Mouse (Mus musculus) urinary bladder, postnatal 4 days (tissue): ENCODE results near the gene Cldn10.

Source experiments
- DNase-seq, 2 experiments: peaks; one replicate each; pipeline ENCODE4 v3.0.0; 2021 to 2022; ENCODE audit warnings: low spot score in 2 of 2

Cldn10 gene

DNA sequence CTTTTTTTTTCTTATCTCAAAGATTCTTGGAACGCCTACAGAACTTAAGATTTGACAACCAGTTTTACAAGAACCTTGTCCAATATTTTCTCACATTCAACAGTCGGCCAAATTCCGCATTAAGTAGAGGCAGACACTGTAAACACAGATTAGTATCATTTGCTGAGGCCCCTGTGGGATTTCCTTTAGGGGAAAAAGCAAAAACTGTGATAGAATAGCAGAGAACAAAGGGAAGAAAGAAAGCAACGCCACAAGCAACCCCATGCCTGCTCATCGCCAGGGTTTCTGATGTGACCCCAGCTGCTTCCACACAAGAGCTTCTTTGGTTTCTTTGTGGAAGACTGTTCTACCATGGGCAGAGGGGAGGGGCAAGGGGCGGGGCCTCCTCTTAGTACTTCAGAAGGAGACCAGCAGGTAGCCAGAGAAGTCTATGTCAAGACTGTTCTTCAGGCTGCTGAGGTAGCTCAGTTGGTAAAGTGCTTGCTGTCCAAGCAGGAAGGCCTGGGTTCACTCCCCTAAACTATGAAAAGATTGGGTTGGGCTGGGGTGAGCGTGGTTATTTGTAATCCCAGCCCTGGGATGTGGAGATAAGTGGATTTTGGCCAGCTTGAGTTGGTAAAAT is 39.7 kb downstream of the Cldn10 start:
- no peak for DNase-seq

DNA sequence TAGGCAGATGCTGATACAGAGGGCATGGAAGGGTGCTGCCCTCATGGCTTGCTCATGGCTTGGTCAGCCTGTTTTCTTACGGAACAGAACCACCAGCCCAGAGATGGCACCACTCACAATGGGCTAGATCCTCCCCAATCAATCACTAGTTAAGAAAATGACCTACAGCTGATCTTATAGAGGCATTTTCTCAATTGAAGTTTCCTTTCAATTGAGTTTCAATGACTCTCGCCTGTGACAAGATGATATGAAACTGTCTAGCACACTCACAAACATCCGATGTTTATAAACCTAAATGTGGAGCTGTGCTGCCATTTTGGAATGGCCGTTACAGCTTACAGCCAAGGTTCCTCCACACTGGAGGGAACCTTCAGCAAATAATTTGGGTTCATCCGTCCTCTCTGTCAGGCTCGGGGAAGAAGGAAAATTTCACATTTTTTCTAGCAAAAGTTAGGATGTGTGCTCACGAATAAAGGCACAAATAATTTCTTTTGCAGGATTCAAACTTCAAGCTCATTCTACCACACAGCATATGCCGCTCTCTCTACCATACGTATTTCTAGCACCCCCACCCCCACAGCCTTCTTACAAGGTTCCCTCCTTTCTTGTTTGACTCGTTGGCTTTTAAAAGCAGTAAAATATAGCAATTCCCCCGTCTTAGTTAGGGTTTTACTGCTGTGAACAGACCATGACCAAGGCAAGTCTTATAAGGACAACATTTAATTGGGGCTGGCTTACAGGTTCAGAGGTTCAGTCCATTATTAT is 41.8 kb downstream of the Cldn10 start:
- no peak for DNase-seq

DNA sequence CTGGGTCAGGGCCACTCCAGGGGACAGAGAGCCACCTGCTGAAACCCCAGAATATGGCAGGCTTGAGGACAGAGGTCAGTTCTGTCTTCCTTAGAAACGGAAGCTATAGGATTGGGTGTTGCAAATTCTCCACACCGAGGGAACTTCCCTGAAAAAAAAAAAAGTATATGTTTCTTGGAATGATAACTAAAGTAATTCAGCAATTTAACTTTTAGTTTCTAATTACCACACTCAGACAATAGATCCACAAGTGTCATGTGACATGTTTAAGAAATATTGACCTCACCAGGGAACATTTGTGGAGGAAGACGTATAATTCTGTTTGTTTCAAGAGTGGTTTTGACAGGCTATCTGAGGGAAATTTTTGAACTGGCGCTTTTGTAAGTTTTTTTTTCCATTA is 43.9 kb downstream of the Cldn10 start:
- no peak for DNase-seq

DNA sequence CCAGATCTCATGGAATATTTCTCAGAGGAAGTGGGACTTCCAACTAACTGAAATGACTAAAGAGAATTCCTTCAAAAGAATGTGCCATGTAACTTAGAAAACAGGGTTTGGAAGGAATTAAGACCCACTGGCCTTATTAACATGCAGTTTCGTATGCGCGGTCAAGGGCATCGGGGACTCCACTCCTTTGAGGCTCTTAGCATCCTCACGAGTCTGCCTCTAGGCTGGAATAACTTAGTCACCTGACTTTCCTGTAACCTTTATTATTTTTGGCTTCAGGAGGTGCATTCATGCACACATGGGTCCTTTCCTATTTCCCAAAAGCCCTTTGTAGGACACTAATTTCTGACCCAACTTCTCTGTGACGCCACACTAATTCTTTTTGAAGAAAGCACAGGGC is 45.5 kb downstream of the Cldn10 start:
- DNase-seq, result no peak

DNA sequence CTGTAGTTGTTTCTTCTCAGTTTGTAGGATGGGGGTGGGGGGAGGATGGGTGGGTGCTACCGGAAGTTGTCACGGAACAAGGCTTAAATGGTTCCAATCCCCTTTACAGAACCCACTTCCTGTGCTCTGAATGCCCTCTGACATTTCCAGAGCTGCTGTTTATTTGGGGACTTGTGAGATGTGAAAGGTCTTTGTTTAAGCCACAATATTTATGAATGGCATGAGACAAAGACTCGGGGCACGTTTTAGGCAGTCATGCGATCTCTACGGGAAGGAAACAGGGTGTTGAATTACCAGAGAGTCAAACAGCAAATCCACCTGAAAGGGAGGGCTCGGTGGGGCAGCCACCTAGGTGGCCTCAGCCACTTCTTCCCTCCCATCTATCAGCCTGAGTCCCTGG is 46.6 kb downstream of the Cldn10 start:
- DNase-seq, result no peak

DNA sequence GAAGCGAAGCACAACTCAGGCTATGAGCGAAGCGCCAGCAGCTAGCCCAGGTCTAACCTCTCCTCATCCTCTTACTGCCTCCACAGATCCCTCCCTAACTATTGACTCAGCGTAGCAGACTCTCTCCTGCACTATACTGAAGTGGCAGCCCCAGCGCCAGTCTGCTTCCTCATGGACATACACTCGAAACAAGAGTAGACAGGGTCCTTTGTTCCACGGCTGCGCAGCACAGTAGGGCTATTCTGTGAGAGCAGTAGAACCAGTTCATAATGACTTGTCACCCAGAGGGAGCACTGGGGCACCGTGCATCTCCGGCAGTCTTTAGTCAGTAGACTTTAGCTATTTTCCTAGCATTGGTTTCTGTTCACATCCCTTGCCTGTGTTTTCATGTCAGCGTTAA is 48.4 kb downstream of the Cldn10 start:
- DNase-seq, result no peak

DNA sequence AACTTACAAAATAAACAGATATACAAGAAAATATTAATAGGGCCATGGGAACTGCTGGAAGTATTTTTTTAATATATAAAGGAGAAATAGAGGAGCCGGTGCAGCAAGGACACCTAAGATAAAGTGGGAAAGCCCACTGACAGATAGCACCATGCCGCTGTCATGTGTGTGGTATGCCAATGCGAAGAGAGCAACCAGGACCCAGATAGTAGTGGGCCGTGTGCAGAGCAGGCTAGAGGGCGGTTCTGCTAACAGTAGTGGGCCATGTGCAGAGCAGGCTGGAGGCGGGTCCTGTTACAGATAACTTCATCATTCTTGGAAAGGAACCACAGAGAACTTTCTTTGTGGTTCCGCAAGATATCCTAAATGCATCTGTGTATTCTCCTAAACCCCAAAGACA is 49.0 kb downstream of the Cldn10 start:
- no peak for DNase-seq

DNA sequence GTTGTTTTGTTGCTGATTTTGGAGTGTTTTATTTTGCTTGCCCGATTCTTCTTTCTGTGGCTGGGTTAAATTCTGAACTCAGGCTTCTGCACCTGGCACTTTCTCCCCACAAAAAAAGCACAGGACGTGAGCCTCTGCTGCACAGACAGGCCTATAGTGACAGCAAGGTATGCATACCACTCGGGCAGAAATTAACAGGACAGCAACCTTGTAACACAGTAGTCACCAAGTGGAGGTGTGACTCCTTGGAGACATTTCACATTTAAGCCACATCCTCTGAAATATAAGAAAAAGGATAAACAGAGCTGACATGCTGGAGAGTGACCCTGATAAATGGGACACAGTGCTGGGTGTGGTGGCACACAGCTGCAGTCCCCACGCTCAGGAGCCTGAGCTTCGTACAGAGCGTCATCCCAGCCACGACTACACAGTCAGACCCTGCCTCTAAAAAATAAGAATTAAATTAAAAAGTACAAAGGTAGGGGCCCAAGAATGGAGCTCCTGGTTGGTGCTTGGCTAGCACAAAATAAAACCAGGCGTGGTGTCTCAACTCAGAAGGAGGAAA is 50.9 kb downstream of the Cldn10 start:
- DNase-seq, result no peak

DNA sequence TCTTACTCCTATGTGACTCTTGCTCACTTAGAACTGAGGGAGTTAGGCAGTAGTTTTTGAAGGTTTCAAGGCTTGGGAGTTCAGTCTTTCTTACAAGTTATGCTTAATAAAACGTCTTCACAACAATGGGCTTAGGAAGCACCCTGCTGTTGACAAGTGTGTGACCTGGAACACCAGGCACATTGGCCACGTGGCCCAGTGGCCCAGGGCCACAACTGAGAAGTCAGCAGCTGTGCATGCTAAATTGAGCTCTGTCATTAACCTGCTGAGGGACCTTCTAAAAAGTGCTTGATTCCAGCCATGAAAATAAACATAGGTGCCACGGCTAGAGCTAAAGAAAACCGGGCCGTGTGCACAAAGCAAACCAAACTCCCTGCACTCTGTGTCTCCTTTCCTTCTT is 51.7 kb downstream of the Cldn10 start:
- DNase-seq, result no peak

DNA sequence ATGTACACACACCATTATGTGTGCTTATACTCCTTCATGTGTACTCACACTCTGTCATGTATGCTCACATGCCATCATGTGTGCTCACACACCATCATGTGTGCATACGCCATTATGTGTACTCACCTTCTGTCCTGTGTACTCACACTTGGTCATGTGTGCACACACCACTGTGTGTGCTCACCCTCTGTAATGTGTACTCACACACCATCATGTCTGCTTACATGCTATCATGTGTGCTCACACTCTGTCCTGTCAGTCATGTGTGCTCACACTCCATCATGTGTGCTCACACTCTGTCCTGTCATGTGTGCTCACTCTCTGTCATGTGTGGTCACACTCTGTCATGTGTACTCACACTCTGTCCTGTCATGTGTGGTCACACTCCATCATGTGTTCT is 52.3 kb downstream of the Cldn10 start:
- no peak for DNase-seq

DNA sequence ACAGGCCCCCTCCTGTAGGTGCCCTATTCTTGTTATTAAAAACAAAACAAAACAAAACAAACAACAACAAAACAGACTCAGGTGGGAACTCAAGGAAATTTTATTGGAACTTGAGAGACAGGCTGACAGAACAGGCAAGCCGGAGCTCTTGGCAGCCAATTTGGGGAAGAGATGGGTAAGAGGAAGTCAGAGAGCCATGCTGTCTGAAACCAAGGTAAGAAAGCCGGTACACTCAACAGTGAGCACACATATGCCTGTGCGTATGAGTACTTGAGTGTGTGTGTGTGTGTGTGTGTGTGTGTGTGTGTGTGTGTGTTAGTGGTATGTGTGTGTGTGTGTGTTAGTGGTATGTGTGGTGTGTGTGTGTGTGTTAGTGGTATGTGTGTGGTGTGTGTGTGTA is 54.6 kb downstream of the Cldn10 start:
- DNase-seq, result no peak

DNA sequence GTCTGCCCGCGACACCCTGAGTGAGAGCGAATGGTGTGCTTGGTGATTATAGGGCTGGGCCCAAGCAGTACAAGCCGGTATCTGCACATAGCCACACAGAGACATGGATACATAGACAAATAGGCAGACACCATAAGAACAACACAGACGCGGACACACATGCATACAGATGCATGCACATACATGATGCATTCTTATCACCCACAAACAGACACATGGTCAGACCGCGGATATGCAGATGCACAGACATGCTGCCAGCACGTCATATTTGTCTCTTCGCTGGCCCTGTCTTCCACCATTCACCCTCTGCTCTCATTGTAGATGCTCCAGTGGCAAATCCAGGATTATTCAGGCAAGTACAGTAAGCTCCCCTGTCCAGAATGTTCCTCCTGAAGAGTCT is 59.1 kb downstream of the Cldn10 start:
- DNase-seq, result no peak

DNA sequence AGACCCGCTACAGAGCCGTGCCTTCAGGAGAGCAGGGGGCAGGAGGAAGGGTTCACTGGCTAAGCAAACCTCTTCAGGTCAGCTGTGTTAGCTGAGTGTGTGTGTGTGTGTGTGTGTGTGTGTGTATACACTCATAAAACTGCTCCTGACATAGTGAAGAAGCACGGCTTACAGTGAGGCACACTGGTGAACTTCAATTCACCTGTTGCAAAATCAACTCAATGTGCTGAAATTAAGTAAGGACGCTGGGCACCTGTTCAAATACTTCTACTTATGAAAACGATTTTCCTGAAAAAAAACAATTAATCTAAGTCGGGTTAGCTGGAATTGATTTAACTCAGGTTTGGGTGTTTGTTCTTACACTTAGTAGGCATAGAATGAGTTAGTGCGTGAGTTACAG is 60.5 kb downstream of the Cldn10 start:
- DNase-seq, result no peak

DNA sequence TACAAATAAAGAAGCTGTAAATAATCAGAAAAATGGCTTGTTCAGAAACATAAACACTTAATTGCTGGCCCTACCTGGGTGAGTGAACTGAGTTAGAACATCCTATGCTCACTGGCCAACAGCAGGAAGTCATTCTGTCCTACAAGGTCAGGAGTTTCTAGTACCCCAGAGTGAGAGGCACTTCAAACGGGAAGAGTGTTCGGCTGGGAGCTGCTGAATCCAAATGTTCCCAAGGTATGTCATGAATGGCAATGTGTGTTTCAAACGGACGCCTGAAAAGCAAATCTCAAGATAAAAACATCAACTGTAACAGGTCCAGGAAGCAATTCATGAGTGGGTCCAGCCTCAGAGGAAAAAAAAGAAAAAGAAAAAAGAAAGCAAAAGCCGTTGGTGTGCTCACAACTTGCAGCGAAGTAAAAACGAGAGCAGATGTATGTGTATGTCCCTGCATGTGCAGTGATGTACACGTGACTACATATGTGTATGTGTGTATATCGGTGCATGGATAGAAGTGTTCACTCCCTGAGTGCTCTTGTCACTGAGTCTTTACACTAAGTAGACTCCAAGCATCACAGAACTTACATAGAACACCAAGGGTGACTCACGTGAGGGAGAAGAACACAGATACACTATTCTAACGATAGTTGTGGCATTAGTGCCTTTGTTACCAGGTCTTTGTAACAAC is 62.4 kb downstream of the Cldn10 start:
- DNase-seq, result no peak

DNA sequence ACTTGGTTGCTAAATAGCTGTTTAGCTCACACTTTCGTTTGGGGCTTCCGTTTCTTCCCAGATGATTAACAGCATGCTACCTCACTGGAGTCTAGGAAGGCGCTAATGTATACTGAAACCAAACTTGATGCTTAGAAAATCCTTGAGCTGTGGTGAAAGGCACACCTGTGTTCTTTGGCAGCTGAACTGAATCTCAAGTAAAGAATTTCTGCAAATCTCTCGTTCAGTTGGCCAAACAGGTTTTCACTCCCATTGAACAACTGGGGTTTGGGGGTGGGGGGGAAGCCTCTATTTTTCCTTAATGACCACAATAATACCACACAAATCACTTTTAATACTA is 63.0 kb downstream of the Cldn10 start:
- DNase-seq, result no peak

DNA sequence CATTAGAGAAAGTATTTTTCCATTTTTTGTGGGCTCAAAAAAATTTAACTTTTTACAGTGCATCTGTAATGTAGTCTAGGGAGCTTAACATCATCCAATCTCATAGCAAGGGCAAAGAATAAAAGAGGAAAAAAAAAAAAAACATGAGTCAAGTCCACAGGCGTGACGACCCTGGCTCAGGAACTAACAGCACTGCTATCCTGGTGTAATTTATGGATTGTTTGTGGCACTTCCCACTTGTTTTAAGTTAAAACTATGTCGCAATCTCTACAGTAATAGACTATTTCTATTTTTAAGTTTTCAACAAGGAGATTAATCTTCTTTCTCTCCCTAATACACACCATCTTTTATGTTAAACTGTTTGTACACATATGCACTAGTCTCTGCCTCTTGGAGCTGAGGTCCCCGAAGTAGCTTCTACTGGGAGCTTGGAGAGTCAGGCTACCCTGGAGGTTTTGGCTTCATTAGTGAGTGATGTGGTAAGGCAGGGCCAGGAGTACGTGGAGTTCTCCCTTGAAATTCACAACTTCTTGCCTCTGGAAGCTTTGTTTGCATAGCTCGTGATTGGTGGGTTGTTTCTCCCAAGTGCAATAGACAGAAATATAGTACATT is 63.9 kb downstream of the Cldn10 start:
- no peak for DNase-seq

DNA sequence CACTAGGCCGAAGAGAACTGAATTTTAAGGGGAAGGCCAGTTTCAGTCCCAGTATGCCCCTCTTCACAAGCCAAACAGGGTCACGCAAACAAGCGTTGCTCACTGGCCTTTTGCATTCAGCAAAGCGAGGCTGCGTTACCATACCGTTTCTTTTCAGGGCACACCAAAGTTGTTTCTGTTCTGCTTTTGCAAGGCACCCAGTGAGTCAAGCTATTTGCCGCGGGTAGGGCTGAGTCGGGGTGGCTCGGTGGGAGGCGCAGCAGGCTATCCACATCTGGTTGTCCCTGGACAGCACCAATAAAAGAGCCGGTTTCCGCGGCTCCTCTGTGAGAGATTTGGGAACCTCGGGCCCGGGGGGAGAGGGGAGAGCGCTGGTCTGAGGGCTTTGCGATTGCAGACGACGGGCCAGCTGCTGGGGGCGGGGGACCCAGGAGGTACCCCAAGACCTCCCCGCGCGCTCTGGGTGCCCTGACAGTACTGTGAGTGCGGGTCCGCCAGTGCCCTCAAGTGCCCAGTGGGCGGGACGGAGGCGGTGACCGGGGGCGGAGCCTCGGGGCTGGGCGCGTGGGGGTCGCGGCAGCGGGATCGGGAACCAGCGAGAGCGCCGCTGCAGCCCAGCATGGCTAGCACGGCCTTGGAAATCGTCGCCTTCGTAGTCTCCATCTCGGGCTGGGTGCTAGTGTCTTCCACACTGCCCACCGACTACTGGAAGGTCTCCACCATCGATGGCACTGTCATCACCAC is 66.8 kb downstream of the Cldn10 start:
- peak; percentile 31 to 62 for DNase-seq

DNA sequence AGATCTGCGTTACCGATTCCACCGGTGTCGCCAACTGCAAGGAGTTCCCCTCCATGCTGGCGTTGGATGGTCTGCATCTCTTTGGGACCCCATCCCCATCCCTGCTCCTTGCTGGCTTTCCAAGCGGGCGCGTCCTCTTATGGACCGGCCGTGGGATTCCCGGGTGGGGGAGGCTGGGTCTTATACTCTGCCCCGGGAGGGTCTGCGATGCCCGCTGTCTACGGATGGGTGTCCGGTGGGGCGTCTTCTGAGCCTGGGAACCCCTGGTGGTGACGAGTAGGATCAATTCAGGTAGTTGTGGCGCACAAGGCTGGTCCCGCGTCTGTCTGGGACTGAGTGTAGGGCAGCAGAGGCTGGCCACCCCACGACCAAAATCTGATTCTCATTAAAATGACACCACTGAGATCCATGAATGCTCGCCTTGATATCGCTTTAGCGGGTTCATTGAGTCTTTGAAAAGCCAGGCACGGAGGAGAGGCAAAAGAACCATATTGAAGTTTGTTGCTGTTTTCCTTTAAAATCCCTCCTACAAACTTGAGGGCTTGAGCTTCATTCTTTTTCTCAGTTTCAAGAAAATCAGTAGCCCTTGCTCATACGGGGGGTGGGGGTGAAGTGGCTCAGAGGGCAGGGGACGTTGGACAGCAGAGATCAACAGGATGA is 67.6 kb downstream of the Cldn10 start:
- DNase-seq, result peak in 1 of 2 experiments; percentile 18

DNA sequence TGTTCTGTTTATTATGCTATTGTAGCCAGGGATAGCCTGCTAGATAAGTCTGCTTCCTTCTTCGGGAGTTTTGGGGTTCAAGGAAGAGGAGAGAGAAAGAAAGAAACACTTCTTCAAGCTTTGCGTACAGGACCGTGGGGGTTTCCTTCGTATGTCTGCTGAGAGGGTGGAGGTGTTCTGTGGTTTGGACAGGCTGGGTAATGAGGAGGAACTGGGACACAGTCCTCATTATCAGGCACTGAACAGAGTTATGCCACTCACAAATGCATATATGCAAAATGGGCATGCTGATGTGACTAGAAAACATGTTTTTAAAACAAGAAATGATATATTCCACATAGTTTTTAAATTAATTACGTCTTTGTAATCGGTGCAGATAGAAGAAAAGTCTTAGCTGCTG is 68.9 kb downstream of the Cldn10 start:
- DNase-seq, result no peak

DNA sequence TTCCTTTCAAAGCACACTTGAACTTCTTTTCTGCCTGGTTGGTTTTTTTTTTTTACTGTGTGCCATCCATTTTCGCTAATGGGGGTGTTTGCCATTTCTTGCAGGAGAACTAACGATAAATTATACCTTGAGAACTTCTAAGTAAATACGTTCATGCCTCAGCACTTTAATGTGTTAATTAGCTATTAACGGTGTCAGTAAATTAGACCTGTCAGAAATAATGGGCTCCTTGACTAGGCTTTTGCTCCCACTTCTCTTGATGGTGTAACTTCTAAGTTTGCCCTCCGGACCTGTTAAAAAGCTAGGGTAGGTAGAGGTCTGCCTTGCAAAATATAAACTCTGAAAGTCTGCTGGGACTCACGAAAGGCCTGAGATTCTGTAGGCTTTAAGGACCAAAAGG is 70.6 kb downstream of the Cldn10 start:
- DNase-seq, result no peak

DNA sequence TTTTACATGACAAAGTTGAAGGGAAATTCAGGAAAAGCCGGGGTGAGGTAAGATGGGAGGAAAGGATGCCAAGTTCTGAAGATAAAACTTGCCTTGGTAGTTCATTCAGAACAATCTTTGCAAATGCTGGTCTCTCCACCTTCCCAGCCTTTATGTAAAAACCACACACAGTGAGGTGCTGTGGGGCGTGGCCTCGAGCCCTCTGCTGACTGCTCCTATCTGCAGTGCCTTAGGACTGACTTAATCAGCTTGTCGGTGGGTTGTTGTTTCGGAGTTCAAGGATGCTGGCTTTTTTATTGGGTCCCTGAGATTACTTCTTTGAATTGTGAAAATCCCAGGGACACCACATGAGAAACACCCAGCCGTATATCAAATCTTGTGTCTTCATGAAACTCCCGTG is 74.5 kb downstream of the Cldn10 start:
- no peak for DNase-seq
